Comparison of ENCODE assay signal across 8 mouse cellular contexts in the genomic region with DNA sequence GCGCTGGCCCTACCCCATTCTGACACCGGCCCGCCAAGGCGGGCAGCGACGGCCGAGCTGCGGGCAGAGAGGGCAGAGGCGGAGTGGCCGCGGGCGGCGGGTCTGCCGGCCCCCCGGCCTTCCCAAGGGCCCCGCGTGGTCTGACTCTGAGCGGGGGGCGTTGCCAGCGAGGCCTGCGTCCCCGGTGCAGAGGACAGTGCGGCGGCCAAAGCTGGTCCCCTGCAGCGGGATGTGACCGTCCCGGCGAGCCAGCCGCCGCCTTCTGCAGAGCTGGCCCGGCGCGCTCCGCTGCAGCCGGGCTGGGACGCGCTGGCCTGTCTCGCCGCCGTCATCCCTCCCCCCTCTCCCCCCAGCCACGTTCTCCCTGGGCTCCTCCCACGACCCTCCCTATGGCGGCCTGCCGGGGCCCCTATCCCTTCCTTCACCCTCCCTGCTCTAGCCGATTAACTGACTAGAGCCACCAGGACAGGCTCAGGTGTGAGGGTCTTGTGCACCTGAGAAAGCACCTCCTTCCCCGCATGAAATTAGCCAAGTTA. TPM values are rescaled to one million over a fixed set of nuclear protein-coding genes. Genes with fewer than 3 reads are reported as not detected.
A peak's percentile ranks its signal among the peaks of the same experiment; 100 is the strongest.
DNase-seq lines count a peak whose midpoint lies in the region; ATAC-seq lines count a peak whose summit lies in the region.

Gene Fndc4, minus strand, starts transcription at position 475 of the 536 bp plus-strand sequence.

- H3K4me3 ChIP-seq in kidney, embryonic 16.5 days (ENCODE audit: low read length): peak within 1 kb of the TSS; percentile 82
- peak within 1 kb of the TSS; percentile 63 for H3K4me3 ChIP-seq in liver, embryonic 13.5 days (replicated peaks)

- peak within 1 kb of the TSS; percentile 88 for H3K9ac ChIP-seq in kidney, embryonic 16.5 days (replicated peaks; ENCODE audit: low read length)
- H3K9ac ChIP-seq in liver, embryonic 13.5 days: peak within 1 kb of the TSS; percentile 70

- no peaks in the 10 kb centered on the region for H3K9me3 ChIP-seq in kidney, embryonic 16.5 days (ENCODE audit: low read length)
- H3K9me3 ChIP-seq in liver, embryonic 13.5 days (replicated peaks): no peaks in the 10 kb centered on the region

- WGBS in kidney, embryonic 16.5 days: 0% methylated on average over 39 of the region's 46 CpGs
- under 1% methylated on average over 45 of the region's 46 CpGs for WGBS in liver, embryonic 13.5 days (ENCODE audit: insufficient replicate concordance)

- peaks cover 15% of the 10 kb centered on the region for H3K4me1 ChIP-seq in kidney, embryonic 16.5 days (ENCODE audit: insufficient read depth, low read length)
- peaks cover 27% of the 10 kb centered on the region for H3K4me1 ChIP-seq in liver, embryonic 13.5 days (replicated peaks)

- H3K4me2 ChIP-seq in kidney, embryonic 16.5 days (replicated peaks; ENCODE audit: low read depth, low read length): peak within 1 kb of the TSS; percentile 98
- peak within 1 kb of the TSS; percentile 78 for H3K4me2 ChIP-seq in liver, embryonic 13.5 days

- no peaks in the 10 kb centered on the region for H3K36me3 ChIP-seq in kidney, embryonic 16.5 days (ENCODE audit: insufficient read depth, low read length)
- H3K36me3 ChIP-seq in liver, embryonic 13.5 days: peaks cover 2% of the 10 kb centered on the region; the same call in 1 of the 2 replicates

- no peaks in the 10 kb centered on the region for H3K27me3 ChIP-seq in kidney, embryonic 16.5 days (ENCODE audit: insufficient read depth, low read length)
- H3K27me3 ChIP-seq in liver, embryonic 13.5 days: peaks cover 54% of the 10 kb centered on the region

- DNase-seq in ovary, postnatal 36 days (ENCODE audit: low spot score): peak; percentile 49
- DNase-seq in ovary, adult 18-20 months (ENCODE audit: low spot score): no peak
- DNase-seq in cerebellum, postnatal 10 days: peak; percentile 85 to 91
- peak; percentile 33 to 39 for DNase-seq in gastrocnemius, postnatal 4 days (ENCODE audit: low spot score in 2 of 2)
- no peak for DNase-seq in liver, embryonic 13.5 days
- peak; percentile 34 for DNase-seq in retina, adult 2 months (ENCODE audit: low read depth, low spot score)
- no peak for DNase-seq in thymus, postnatal 10 days (ENCODE audit: low spot score in 2 of 2)

- H3K27ac ChIP-seq in kidney, embryonic 16.5 days (ENCODE audit: low read length): peak within 1 kb of the TSS; percentile 43
- no peak within 1 kb of the TSS for H3K27ac ChIP-seq in liver, embryonic 13.5 days

- peak; percentile 64 for ATAC-seq in kidney, embryonic 16.5 days (ENCODE audit: low FRiP score, low TSS enrichment)
- ATAC-seq in liver, embryonic 13.5 days (ENCODE audit: low read depth): no peak

RNA-seq across cellular contexts. Expression of gene Fndc4, which starts in this region (rescaled TPM):
- 10 to 100 TPM; 18.5 to 18.7 TPM for total RNA-seq in gastrocnemius, postnatal 4 days (2021)
- polyA plus RNA-seq in kidney, embryonic 16.5 days (2015; fragmentation: Nextera tagmentation; extraction: Ambion mirVana): 42.5 and 46.1 TPM in 2 replicates
- 5.8 and 6.7 TPM in 2 replicates for polyA plus RNA-seq in liver, embryonic 13.5 days (2015; fragmentation: Nextera tagmentation; extraction: Ambion mirVana)

Comparison
In these comparisons a context has a peak if more than half of its experiments do, and no peak if none do; other contexts are left out.
1. DNase-seq: peak in ovary, postnatal 36 days (single experiment), cerebellum, postnatal 10 days (2 of 2), gastrocnemius, postnatal 4 days (2 of 2) and retina, adult 2 months (single experiment); none in ovary, adult 18-20 months (single experiment), liver, embryonic 13.5 days (single experiment) and thymus, postnatal 10 days (0 of 2).